Mouse (Mus musculus) frontal cortex, postnatal 14 days (tissue): ENCODE results near the gene Hmga1b.
"Not testable (repeated sequence)": the region's sequence is repeated elsewhere in the genome, so short reads cannot be mapped to it uniquely, and the experiment has no call there.

Experiments used
- DNase-seq, 2 experiments: peaks; one replicate each; pipeline ENCODE4 v3.0.0; 2022; ENCODE audit warnings: low spot score in 2 of 2

The Hmga1b gene

DNA sequence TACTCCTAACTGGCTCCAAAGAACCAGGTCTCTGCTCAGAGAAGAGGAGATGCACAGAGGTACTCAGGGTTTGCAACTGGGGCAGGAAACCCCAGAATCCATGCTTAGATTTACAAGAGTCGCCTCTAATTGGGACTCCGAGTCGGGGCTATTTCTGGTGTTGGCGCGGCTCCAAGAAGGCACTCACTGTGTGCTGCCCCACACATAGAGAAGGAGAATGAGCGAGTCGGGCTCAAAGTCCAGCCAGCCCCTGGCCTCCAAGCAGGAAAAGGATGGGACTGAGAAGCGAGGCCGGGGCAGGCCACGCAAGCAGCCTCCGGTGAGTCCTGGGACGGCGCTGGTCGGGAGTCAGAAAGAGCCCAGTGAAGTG lies at the start of gene Hmga1b:
Hmga1b (plus strand) TSS at position 123 of the 370 bp plus-strand sequence.
- DNase-seq = not testable (repeated sequence)

DNA sequence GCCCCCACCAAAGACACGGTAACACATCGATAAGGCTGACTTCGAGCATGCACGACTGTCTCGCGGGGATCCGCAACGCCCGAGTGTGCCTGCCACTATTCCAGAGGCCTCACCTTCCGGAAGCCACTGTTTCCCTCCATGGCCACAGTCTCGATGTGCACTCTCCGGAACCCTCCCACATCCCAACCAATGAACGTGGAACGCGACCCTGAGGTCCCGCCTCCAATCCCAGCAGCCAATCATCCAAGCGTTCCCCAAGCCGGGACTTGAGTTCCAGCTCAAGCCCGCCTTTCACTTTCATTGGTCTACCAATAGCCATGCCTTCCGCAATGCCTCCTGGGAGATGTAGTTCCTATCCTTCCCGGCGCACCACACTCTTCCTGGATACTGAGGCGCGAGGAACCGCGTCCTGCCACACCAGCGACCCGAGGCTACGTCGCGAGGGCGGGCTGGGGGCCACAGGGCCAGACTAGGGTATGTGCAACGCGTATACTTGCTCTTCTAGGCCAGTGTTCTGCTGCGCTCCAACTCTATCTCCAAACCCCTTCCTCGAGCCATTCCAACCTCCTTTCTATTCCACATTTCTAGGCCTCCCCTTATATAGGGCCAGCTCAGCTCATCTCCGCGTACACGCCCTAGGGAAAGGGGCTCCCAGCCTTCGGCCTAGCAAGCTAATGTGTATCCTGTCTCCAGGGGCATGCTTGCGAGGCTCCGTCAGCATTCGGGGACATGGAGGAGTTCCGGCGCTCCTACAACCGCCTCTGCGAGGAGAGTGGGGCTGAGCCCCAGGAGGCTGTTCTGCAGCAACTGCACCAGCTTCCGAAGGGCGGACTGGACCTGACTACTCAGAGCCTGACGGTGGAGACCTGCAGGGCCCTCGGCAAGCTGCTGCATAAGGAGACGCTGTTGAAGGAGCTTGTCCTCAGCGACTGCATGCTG lies 48.7 kb upstream of the Hmga1b start, which contains the start of the genes Cenpx and Lrrc45:
Cenpx (minus strand) TSS at position 159 of the 939 bp plus-strand sequence.
Lrrc45 (plus strand) TSS at position 346 of the 939 bp plus-strand sequence.
- DNase-seq = peak; percentile 96 to 97

DNA sequence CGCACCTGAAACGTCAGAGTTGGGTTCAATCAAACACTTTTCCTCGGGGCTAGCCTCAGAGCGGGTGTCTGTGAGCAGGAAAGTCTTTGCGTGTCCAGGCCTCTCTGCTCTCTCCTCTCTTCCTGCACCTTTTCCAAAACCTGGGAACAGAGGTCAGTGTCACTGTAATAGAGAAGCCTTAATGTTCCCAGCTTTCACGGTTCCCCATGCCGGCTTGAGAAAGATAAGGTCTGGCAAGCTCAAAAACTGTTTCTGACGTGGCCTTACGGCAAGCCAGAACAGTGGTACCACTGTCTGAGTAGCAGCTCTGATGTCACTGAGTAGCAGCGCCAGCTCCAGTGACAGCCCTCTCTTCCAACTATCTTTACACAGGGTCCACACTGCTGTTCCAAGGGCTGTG lies 48.0 kb upstream of the Hmga1b start:
- DNase-seq = no peak

- DNase-seq = no peak
Observed at GRCm38 (mm10) chr11:120715131-120715530, 47.5 kb upstream of the Hmga1b start.

GRCm38 (mm10) chr11:120719242-120719641 lies 43.4 kb upstream of the Hmga1b start:
- no peak for DNase-seq

- no peak for DNase-seq
Observed at GRCm38 (mm10) chr11:120719841-120720376, 42.7 kb upstream of the Hmga1b start.

DNA sequence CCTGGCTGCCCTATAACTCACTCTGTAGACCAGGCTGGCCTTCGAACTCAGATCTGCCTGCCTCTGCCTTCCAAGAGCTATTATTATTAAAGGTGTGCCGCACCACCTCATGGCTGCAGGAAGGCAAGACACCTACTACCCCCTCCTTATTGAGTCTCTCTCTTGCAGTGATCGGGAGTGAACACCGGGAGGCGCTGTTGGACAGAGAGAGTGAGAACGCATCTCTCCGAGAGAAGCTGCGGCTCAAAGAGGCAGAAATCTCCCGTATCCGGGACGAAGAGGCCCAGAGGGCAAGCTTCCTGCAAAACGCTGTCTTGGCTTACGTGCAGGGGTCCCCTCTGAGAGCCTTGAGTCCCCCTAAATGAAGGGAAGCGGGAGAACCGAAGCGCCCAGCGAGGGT lies 42.1 kb upstream of the Hmga1b start:
- peak; percentile 78 to 89 for DNase-seq

DNA sequence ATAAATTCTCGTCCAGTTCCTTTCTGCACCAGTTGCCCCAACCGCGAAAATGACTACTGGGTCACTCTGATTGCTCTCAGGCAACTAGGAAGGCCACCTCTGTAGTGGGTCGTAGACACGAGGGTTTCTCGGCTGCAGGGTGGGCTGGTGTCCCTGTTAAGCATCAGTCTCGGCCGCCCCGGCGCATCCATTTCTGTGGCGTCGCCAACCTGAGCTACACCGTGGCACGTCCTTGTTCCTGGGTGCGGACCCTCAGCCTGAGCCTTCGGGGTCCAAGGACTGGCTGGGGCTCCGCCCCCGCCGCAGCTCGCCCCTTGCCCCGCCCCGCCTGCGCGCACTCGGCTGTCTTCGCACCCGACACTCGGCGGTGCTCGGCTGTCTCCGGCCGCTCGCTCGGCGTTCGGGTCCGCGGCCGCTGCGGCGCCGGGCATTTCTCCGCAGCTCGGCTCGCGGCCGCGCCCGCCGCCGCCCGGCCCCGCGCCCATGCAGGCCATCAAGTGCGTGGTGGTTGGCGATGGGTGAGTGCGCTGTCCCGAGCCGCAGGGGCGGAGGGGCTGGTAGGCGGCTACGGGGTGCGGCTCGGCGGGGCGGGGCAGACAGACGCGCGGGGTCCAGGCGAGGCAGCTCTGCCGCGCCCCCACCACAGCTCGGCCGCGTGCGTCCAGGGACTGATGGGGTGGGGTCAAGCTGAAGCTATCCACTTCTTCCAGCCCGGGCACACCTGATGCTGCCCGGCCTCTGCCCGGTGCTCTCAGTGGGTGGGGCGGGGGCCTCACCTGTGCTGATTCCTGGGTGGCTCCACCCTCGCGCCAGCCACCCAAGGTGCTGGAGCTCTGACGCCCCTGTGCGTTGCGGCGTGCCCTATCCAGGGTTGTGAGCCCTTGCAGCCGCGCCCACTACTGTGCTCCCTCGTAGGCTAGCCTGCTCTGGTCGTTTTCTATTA lies 41.2 kb upstream of the Hmga1b start, which contains the start of gene Rac3:
Rac3 (plus strand) TSS at position 347 of the 943 bp plus-strand sequence.
- peak in 1 of 2 experiments; percentile 47 for DNase-seq

GRCm38 (mm10) chr11:120722067-120722630 lies 40.4 kb upstream of the Hmga1b start:
- no peak for DNase-seq

DNA sequence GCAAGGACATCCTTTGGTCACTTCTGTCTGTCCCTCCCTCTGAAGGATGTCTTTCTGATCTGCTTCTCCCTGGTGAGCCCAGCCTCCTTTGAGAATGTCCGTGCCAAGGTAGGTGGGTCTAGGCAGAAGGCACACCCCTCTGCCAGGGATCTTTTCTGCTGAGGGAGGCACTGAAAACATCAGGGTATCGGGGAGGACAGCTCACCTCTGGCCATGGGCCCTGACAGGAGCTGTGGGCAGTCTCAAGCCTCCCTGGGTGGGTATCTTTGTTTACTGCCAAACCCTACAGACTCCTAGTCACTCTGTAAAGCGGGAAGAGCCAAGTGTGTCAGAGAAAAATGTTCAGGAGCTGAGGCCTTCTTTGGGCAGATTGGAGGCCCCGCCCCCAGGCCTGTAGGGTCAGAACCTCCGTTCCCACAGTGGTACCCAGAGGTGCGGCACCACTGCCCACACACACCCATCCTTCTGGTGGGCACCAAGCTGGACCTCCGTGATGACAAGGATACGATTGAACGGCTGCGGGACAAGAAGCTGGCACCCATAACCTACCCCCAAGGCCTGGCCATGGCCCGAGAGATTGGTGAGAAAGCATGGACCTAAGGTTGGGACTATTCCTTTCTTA lies 39.7 kb upstream of the Hmga1b start:
- no peak for DNase-seq

DNA sequence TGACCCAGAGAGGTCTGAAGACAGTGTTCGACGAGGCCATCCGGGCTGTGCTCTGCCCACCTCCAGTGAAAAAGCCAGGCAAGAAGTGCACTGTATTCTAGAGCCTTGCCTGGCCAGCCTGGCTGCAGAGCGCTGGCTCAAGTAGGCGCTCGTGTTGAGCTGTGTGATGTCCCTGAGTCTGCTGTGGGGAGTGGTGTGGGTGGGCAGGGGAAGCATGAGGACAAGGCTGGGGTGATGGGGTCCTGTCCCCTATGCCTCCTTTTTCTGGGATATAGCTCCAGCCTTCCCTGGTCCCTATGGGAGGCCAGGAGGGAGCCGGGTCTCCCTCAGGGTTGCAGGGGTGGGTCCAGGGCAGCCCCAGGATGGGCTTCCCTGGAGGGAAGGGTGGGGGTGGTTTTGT lies 39.1 kb upstream of the Hmga1b start:
- DNase-seq = no peak

- DNase-seq = no peak
Observed at GRCm38 (mm10) chr11:120726243-120727168, 36.1 kb upstream of the Hmga1b start.

DNA sequence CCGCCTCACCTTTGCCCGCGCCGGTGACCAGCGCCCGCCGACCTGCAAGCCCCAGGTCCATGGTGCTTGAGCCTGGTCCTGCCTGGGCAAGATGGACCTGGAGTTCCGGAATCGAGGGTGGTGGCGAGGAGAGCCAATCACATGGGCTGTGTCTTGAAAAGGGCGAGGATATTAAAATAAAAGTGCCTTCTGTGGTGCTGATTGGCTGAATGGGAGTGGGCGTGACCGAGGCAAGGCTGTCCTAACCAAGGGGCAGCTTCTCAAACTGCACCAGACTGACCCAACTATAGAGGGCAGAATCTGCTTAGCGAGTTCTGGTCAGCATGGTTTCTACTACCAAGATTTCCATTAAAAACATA lies 35.4 kb upstream of the Hmga1b start, which contains the start of gene Dcxr:
Dcxr (minus strand) TSS at position 113 of the 359 bp plus-strand sequence.
- DNase-seq = peak; percentile 68 to 71

DNA sequence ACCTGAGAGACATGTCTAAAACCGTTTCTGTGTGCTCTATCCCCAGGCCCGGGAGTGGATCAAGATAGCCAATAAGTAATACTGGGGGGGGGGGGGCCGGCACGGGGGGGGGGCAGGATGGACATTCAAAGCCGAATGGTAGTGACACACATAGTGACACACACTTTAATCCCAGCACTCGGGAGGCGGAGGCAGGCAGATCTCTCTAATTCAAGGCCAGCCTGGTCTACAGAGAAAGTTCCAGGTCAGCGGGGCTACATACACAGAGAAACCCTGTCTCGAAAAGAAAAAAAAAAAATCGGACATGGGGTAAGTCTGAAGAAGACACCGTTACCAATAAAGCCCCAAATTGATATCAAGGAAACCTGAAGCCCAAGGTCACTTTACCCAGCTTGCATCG lies 35.0 kb upstream of the Hmga1b start:
- DNase-seq = no peak

GRCm38 (mm10) chr11:120728530-120729240 lies 33.9 kb upstream of the Hmga1b start:
- DNase-seq = no peak

DNA sequence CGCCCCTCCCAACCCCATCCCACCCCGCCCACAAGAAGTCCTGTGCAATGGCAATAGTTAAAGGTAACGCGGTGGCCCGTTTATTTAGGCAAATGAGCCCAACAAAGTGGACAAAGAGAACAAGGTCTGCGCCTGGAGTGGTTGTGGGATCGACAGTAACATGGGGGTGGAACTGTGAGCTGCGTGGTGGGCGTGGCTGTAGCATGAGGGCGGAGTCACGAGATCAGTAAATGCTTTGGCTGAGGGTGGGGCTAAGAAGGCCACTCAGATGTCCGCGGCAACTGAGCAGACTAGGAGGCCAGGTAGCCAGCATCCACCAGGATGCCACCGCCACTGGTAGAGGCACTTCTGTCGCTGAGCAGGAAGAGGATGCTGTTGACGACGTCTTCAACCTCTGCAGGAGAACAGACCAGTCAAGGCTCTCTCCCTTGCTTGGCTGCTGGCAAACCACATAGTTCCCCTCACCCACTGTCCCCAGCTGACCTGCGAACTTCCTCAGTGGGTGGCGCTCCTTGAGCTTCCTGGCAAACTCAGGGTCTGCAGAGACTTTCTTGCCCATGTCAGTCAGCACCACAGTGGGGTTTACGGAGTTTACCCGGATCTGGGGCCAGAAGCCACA lies 33.1 kb upstream of the Hmga1b start:
- DNase-seq = not testable (repeated sequence)

DNA sequence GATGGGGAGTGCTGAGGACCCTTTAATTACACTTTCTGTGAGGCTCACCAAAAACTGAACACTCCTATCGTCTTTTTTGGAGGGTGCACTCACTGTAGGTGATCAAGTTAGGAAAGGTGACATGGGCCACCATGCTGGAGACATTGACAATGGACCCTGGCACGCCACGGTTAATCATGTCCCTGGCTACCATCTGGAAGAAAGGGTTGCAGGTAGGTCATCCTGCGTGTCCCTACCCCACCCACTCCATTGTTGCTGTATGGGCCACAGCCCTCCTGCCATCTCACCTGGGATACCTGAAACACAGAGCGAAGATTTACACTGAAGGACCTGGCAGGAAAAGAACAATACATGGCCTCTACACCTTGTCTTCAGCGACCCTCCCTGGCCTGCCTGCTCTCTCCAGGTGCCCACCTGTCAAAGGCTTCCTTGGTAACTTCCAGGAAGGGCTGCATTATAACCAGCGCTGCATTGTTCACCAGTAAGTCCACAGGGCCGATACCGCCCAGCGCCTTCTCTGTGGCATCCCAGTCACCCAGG lies 32.2 kb upstream of the Hmga1b start:
- no peak for DNase-seq

GRCm38 (mm10) chr11:120731395-120731794 lies 31.2 kb upstream of the Hmga1b start:
- no peak for DNase-seq
